Mouse (Mus musculus) stomach, embryonic 15.5 days (tissue): Measurements from ENCODE around the gene Col6a3. TPM values are rescaled to one million over a fixed set of nuclear protein-coding genes. Genes with fewer than 3 reads are reported as not detected.

Experiments used
- ATAC-seq: fragments of 200-750 bp; cut with Nextera tagmentation; 2 replicates; pipeline ENCODE4 v1.8.0; 2017; ENCODE audit warnings: low read depth, moderate number of reproducible peaks, moderate TSS enrichment; ENCODE audit not compliant: insufficient read depth, low FRiP score
- H3K27ac ChIP-seq: fragments of 300-500 bp; sonication (generic); 2 replicates; pipeline ENCODE4 v1.5.1; 2015; ENCODE audit warnings: mild to moderate bottlenecking, inconsistent platforms
- H3K27me3 ChIP-seq: fragments of 300-500 bp; sonication (generic); replicated peaks from 2 replicates; pipeline ENCODE4 v1.6.1; 2015; ENCODE audit warnings: inconsistent platforms
- H3K36me3 ChIP-seq: fragments of 300-500 bp; sonication (generic); 2 replicates; pipeline ENCODE4 v1.6.1; 2015; ENCODE audit warnings: inconsistent platforms
- H3K4me1 ChIP-seq: fragments of 300-500 bp; sonication (generic); 2 replicates; pipeline ENCODE4 v1.6.1; 2015; ENCODE audit warnings: inconsistent platforms
- H3K4me2 ChIP-seq: fragments of 300-500 bp; sonication (generic); 2 replicates; pipeline ENCODE4 v1.6.1; 2015; ENCODE audit warnings: mild to moderate bottlenecking, inconsistent platforms
- H3K4me3 ChIP-seq: fragments of 300-500 bp; sonication (generic); replicated peaks from 2 replicates; pipeline ENCODE4 v1.5.1; 2015; ENCODE audit warnings: inconsistent platforms
- H3K9ac ChIP-seq: fragments of 300-500 bp; sonication (generic); 2 replicates; pipeline ENCODE4 v1.6.1; 2015; ENCODE audit warnings: inconsistent platforms
- H3K9me3 ChIP-seq: fragments of 300-500 bp; sonication (generic); 2 replicates; pipeline ENCODE4 v1.6.1; 2016; ENCODE audit warnings: inconsistent platforms
- WGBS: fragments of 180-500 bp; shearing (Covaris S2); methylation state at CpG from one replicate; pipeline ENCODE4 v1.1.7; 2015; 5-methylcytosine and 5-hydroxymethylcytosine counted together
- polyA plus RNA-seq: library from polyadenylated mRNA; unstranded; fragments of >200 nt; fragmentation: Nextera tagmentation; extraction: Ambion mirVana; gene quantifications from 2 replicates; pipeline ENCODE4 v1.2.1, GENCODE M21; 2015

The Col6a3 gene
- polyA plus RNA-seq, 1 experiment from 2014 or later: 109 TPM

GRCm38 (mm10) chr1:90720610-90721241 is 123.0 kb downstream of the Col6a3 start:
- 34% methylated on average over 7 of the region's 7 CpGs for WGBS
- peak; percentile 37; the same call in 1 of the 2 replicates for ATAC-seq
- peaks cover 16% of the 10 kb centered on the region for H3K4me1 ChIP-seq

GRCm38 (mm10) chr1:90718826-90719550 is 124.8 kb downstream of the Col6a3 start:
- Histone ChIP-seq H3K27ac (peak overlapping the region; percentile 83), H3K9me3 (no peaks in the 10 kb centered on the region), H3K36me3 (no peaks in the 10 kb centered on the region), H3K4me2 (no peak overlapping the region), H3K9ac (no peak overlapping the region), H3K27me3 (no peaks in the 10 kb centered on the region), H3K4me1 (peaks cover 16% of the 10 kb centered on the region), H3K4me3 (no peak overlapping the region)
- peak; percentile 52; the same call in 1 of the 2 replicates for ATAC-seq
- 41% methylated on average over 6 of the region's 6 CpGs for WGBS

More at GRCm38 (mm10) chr1:90720610-90721241, 123.0 kb downstream of the Col6a3 start:
- Histone ChIP-seq H3K9ac (no peak overlapping the region), H3K4me2 (no peak overlapping the region), H3K36me3 (no peaks in the 10 kb centered on the region), H3K27me3 (no peaks in the 10 kb centered on the region), H3K27ac (peak overlapping the region; percentile 83), H3K4me3 (no peak overlapping the region), H3K9me3 (no peaks in the 10 kb centered on the region)

- Histone ChIP-seq H3K36me3 (no peaks in the 10 kb centered on the region), H3K27me3 (no peaks in the 10 kb centered on the region), H3K4me1 (peaks cover 16% of the 10 kb centered on the region), H3K9me3 (no peaks in the 10 kb centered on the region), H3K4me2 (no peak overlapping the region), H3K9ac (no peak overlapping the region), H3K4me3 (no peak overlapping the region), H3K27ac (no peak overlapping the region)
- WGBS: 53% methylated on average over 2 of the region's 2 CpGs
- no peak for ATAC-seq
Measured at GRCm38 (mm10) chr1:90716258-90716657, 127.5 kb downstream of the Col6a3 start.

Other genes starting within 250 kb of the Col6a3 start
- 124 and 130 TPM in 2 replicates for gene Cops8, start 241.0 kb downstream of the Col6a3 start, polyA plus RNA-seq
- gene Mlph, start 71.1 kb upstream of the Col6a3 start, polyA plus RNA-seq: 1.8 and 2.3 TPM in 2 replicates
- gene Prlh, start 109.1 kb upstream of the Col6a3 start, polyA plus RNA-seq: not detected in 2 replicates
- gene Rab17, start 125.7 kb upstream of the Col6a3 start, polyA plus RNA-seq: 9.5 and 14.2 TPM in 2 replicates
- 64.9 and 65.4 TPM in 2 replicates for gene Lrrfip1, start 154.8 kb upstream of the Col6a3 start, polyA plus RNA-seq